Mouse (Mus musculus) ovary, postnatal 14 days (tissue): ENCODE measurements around the gene Mrtfa.

Experiments used
- DNase-seq: peaks from one replicate; pipeline ENCODE4 v3.0.0; 2022; ENCODE audit warnings: low spot score

The Mrtfa gene

GRCm38 (mm10) chr15:81023842-81024241, 166.7 kb downstream of the Mrtfa start:
- no peak for DNase-seq

DNA sequence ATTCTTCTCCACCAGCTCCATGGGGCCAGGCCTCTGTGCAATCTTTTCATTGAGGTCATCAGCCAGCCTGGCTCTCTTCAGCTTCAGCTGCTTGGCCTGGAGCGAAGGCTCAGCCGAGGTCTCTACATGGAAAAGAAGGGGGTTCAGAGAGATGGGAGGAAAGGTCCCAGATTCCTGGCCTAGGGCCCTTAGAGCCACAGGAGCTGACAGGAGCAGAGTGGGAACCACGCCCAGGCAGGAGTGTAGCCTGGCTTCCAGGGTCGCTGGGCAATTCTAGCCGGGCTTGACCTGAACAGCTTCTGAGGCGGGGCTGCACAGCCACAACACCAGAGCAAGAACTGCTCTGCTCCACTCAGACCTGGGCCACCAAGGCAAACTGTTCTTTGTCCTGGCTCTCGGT, 168.1 kb downstream of the Mrtfa start:
- DNase-seq, result no peak

GRCm38 (mm10) chr15:81021377-81021776, 169.2 kb downstream of the Mrtfa start:
- DNase-seq, result no peak

GRCm38 (mm10) chr15:81017308-81017707, 173.2 kb downstream of the Mrtfa start:
- no peak for DNase-seq

DNA sequence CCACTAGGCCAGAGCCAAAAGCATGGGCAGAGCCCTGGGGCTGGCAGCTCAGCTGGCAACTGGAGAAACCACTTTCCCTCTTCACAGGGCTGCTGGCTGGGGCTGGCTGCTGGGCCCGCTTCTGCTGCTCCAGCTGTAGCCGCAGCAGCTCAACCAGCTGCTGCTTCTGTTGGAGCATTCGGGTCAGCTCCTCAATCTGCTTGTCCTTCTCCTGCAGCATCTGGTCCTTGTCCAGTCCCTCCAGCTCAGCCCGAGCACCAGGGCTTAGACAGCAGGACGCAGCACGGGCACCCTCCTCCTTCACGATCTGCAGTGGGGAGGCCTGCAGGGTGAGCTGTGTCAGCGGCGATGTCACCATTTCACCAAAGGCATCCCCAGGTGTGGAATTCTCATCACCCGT, 174.1 kb downstream of the Mrtfa start:
- DNase-seq, result no peak

GRCm38 (mm10) chr15:81015068-81015744, 175.4 kb downstream of the Mrtfa start:
- DNase-seq, result no peak

DNA sequence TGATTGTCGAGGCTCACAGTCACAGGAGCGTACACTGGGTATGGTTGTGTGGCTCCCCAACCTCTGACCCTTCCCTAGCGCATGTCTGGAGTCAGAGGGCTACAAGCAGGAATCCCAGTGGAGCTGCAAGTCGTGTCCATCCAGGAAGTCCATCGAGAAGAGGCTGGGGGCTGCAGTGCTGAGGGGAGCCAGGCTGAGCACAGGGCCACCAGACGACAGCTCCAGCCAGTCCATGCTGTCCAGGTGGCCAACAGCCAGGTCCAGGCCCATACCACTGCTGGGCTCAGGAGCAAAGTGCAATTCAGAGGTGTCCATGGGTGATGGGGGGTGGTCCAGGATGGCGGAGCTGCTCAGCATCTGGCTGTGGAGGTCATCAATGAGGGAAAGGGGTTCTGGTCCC, 177.4 kb downstream of the Mrtfa start:
- no peak for DNase-seq

DNA sequence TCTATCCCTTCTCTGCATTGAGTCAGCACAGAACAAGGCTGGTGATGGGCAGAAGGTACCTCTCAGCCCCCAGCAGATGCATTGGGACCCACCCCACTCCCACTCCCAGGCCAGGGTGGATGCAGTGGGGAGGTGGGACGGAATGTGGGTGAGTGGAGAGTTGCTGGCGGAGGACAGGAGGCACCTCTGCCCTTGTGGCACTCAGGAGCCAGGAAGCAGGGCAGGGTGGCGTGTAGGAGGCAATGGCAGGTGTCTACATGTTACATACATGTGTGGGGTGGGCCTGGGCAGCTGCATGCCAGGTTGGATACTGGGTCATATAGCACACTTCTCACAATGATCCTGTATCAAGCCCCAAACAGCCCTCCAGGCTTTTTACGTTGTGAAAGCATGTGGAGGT, 178.2 kb downstream of the Mrtfa start:
- no peak for DNase-seq

GRCm38 (mm10) chr15:81011523-81011922, 179.0 kb downstream of the Mrtfa start:
- no peak for DNase-seq

DNA sequence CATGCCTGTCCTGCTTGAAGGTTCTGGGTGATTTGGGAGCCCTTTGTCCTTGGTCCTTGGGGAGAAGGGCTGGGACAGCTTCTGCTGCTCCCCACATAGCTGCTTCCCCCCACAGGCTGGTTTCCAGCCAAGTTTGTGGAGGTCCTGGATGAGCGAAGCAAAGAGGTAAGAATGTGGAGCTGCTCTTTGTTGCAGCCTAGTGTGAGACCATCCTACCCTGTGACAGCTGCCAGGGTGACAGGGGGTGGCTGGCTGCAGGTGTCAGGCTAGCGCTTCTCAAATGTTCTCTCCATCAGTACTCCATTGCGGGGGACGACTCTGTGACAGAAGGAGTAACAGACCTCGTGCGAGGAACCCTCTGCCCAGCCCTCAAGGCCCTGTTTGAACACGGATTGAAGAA, 180.4 kb downstream of the Mrtfa start:
- DNase-seq, result no peak

DNA sequence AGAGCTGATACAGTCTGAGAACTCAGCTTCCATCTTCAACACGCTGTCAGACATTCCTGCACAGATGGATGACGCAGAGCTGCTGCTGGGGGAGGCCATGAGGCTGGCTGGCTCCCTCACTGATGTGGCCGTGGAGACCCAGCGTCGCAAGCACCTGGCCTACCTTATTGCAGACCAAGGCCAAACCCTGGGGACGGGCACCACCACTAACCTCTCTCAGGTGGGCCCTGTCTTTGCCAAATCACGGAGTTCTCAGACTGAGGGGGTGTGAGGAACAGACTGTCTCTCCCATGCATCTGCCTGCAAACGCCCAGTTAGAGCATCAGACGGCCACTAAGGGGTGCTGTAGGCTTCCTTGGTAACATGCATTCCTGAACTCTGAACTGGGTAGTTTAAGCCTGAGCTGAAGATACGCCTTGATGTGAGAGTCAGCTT, 181.9 kb downstream of the Mrtfa start:
- no peak for DNase-seq

GRCm38 (mm10) chr15:81007905-81008304, 182.7 kb downstream of the Mrtfa start:
- DNase-seq, result no peak

DNA sequence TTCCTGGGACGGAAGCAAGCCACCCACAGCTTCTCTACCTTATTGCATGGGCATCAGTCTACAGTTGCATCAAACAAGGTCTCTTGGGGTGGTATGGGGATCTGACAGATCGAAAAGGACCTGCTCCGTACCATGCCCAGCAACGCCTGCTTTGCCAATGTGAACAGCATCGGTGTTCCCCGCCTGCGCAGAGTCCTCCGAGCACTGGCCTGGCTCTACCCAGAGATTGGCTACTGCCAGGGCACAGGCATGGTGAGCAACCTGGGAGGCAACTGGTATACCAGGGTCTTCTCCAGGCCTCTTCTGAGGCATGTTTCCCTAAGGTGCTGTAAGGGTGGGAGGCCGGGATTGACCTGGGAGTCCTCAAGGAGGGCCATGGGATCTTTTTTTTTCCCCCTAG, 183.2 kb downstream of the Mrtfa start:
- no peak for DNase-seq

DNA sequence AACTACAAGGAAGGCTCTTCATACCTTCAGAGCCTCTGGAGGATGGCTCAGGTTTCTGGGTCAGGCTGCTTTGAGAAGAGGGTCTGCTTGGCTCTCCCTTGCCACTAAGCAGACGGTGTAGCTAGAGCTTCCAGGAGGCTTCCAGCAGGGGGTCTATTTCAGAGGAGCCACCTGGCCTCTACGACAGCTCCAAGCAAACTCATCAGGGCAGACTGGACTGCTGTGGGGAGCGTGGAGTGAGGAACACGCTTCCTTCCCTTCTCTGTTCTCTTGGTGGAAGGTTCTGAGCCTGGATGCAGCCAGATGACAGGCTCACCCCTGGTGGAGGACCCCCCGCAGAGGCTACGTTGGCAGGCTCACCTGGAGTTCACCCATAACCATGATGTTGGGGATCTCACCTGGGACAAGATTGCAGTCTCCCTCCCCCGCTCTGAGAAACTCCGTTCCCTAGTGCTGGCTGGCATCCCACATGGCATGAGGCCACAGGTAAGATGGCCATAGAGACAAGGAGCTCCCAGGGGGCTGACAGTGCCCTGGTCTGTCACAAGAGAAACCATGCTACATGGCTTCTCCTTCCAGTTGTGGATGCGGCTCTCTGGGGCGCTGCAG, 184.3 kb downstream of the Mrtfa start:
- no peak for DNase-seq

DNA sequence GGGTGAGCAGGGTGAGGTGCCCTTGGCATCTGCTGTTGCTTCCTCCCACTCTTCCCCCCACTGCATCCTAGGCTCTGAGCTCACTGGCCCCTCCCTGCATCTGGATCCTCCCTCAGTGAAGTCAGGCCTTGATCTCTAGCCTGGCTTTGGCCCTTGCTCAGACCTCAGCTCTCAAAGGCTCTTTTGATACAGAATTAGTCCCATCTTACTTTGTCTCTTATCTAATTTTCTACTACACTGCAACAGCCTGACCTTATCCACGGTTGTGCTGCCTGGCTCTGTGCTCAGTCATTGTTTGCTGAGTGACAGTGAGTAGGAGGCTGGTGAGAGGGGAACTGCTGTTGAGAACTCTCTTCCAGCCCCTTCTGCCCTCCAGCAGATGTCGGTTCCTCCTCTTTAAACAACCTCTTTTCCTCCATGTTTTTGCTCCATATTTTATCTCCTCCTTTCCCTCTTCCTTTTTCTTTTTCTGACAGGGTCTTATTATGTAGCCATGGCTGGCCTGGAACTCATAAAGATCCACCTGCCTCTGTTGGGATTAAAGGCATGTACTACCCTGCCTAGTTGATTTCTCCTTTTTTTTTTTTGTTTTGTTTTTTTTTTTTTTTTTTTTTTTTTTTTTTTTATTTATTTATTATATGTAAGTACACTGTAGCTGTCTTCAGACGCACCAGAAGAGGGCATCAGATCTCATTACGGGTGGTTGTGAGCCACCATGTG, 190.0 kb downstream of the Mrtfa start:
- DNase-seq, result no peak

DNA sequence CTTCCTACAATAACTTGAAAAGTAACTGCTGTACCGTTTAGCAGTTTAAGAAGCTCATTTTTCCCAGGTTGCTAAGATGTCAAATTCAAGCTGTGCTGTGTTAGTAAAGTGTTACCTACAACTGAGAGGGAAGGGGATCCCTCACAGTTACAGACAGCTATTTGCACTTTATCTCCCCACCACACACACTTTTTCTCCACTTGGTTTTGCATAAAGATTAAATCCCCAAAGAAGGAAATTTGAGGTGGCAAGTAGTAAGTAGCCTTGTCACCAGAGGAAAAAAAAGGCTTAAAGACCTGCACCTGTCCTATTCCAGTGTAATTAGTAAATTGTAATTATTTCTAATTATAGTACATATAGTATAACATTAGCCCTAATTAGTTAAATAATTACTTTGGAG, 193.5 kb downstream of the Mrtfa start:
- DNase-seq, result no peak

DNA sequence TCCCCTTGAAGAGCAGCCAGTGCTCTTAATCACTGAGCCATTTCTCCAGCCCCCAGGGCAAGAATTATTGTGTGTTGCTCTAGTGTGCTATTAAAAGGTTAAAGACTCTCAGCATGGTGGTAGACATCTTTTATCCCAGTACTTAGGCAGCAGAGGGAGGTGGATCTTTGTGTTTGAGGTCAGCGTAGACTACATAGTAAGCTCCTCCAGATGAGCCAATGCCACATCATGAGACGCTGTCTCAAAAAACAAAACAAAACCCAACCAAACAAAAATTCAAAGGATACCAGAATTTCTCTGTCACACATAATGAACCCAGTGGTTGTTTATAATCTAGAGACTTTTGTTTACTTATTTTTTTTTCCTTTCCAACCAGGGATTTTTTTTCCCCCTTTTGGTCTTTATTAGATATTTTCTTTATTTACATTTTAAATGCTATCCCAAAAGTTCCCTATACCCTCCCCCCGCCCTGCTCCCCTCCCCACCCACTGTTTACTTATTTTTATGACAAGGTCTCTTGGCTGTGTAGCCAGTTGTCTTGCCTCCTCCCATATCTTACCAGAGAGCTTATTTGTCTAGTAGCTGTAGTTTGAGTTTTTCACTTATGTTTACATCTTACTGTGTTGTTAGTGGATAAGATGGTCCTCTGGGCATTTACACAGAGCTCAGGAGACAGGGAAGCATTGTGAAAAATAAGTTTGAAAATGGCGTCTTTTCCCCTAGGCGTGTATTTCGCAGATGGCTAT, 194.3 kb downstream of the Mrtfa start:
- DNase-seq, result no peak

DNA sequence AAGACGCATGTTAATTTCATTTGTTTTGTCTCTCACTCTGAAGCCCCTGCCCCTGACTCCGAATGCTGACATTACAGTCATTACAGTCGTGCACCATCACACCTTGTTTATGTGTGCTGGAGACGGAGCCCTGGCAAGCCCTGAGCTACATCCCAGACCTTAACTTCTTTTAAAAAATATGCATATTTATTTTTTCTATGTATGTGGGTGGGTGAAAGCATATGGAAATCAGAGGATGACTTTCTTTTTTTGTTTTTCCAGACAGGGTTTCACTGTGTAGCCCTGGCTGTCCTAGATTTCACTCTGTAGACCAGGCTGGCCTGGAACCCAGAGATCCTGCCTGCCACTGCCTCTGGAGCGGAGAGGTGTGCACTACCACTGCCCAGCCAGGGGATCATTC, 195.6 kb downstream of the Mrtfa start:
- DNase-seq, result no peak

GRCm38 (mm10) chr15:80989712-80990111, 200.8 kb downstream of the Mrtfa start:
- no peak for DNase-seq

DNA sequence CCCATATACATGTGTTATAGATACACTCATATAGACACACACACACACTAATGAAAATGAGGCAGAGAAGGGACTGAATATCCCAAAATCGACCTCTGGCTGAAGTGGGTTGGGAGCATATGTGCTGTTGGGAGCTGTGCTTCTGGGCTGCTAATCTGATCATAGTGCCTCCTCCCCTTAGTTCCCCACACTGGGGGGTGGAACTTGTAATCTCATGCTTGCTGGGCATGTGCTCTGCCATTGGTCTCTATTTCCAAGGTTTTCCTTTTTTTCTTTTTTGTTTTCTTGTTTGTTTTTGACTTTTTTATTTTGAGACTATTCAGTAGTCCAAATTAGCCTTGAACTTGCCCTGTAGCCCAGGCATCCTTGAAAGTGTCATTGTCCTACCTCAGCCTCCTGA, 202.2 kb downstream of the Mrtfa start:
- DNase-seq, result no peak

DNA sequence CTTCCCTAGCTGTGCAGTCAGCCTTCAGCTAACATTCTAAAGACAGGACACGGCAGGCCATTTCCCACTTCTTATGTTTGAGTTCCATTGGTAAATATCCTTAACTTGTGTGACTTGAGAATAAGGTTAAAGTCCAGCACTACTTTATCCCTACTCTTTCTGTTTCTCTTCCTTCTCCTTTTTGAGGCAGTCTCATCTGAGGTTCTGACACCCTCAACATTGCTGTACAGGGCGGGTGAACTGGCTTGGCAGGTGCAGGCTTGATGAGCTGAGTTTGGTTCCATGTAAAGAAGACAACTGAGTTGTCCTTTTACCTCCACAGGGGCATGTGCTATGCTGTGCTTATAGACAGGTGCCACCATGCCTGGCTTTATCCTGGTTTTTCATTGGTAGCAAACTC, 207.3 kb downstream of the Mrtfa start:
- no peak for DNase-seq

- no peak for DNase-seq
These were observed 209.4 kb downstream of the Mrtfa start for GRCm38 (mm10) chr15:80981176-80981575.

- DNase-seq, result no peak
These were observed 210.9 kb downstream of the Mrtfa start for GRCm38 (mm10) chr15:80979611-80980010.
